Mouse (Mus musculus) lung, adult 2 months (tissue): ENCODE measurements at regions not wholly inside any gene's neighbourhood (a gene's known extent, or its start where the extent isn't known, plus 50 kb on each side); places are given as distances from the start of the nearest gene placed in this dataset.

Experiments used
- CTCF ChIP-seq: fragments of 200-500 bp; IDR thresholded peaks from 2 replicates; pipeline ENCODE4 v1.5.1; 2011; ENCODE audit warnings: mild to moderate bottlenecking, low read length, control low read depth; ENCODE audit not compliant: insufficient read depth
- POLR2A ChIP-seq: fragments of 200-500 bp; IDR thresholded peaks from 2 replicates; pipeline ENCODE4 v1.6.1; 2011; ENCODE audit warnings: low read depth, mild to moderate bottlenecking, control low read depth, low read length, borderline replicate concordance; ENCODE audit errors: extremely low read depth

DNA sequence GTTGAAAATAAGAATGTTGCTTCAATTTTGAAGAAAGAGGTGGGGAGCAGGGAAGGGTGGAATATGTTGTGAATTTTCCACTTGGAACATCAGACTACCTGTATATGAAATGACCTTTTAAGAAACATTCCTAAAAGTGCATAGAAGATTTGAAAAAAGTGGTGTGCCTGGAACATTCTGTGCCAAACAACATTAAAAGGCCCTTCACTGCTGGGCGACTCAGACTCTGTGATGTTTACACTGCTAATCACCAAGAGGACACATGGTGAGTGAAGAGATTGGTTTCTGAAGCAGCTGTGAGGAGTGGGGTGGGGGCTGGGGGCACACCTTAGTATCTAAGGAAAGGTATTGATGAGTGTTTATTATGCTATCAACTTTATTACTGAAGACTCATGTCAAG, 65.2 kb downstream of the Kbtbd8 start:
- TF ChIP-seq CTCF (no peak), POLR2A (no peak)
